26 mouse cellular contexts compared by ENCODE assay signal in the genomic region with DNA sequence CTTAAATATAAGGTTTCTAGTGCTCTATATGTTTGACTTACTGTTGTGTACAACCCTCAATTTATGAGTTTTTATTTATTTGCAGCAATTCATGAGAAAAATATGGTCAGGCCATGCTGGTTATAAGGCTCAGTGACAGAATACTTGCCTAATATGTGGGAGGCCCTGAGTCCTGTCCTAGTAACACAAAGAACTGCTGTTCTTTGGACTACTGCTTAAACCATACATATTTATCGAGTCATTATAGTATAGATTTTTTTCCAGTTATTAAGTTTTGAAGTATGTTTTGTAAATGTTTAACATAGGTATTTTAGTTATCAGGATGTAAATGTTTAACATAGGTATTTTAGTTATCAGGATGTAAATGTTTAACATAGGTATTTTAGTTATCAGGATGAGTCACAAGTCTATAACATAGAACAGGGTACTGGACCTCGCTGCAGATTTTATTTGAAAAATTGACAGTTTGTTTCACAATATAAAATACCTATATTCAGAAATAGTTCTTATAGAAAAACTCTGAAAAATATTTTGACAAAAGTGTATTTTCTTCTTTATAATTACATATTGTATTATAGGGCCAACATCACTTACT.
"Had no signal": no experiment of that assay in that cellular context is flagged by ENCODE, and none has a peak within 500 bp of the region (broad histone marks: within the 10 kb centered on the region; RNA-seq: fewer than 3 reads in every experiment).

No protein-coding gene starts in this region.

- DNase-seq: forebrain, postnatal 0 days; gastrocnemius, postnatal 14 days; gastrocnemius, postnatal 36 days; heart, adult 11 months; heart, adult 2 months; heart, postnatal 14 days; heart, postnatal 36 days; kidney, adult 11 months; kidney, adult 2 months; kidney, adult 9 months; kidney, postnatal 14 days; kidney, postnatal 36 days; layer of hippocampus, adult 9-11 months; layer of hippocampus, postnatal 36 days had no signal

- H3K4me2 ChIP-seq: heart, embryonic 11.5 days; heart, embryonic 13.5 days; heart, embryonic 15.5 days; hindbrain, embryonic 13.5 days; hindbrain, embryonic 15.5 days; kidney, embryonic 15.5 days; limb, embryonic 13.5 days; limb, embryonic 15.5 days; liver, embryonic 12.5 days had no signal

- H3K27me3 ChIP-seq: heart, embryonic 13.5 days; heart, embryonic 15.5 days; hindbrain, embryonic 13.5 days; hindbrain, embryonic 15.5 days; kidney, embryonic 15.5 days; limb, embryonic 13.5 days; limb, embryonic 15.5 days; liver, embryonic 12.5 days had no signal

- H3K9ac ChIP-seq: forebrain, postnatal 0 days; heart, embryonic 13.5 days; heart, embryonic 15.5 days; hindbrain, embryonic 13.5 days; hindbrain, embryonic 15.5 days; kidney, embryonic 15.5 days; limb, embryonic 13.5 days; limb, embryonic 15.5 days; liver, embryonic 12.5 days had no signal

- H3K9me3 ChIP-seq: heart, embryonic 13.5 days; heart, embryonic 15.5 days; hindbrain, embryonic 13.5 days; hindbrain, embryonic 15.5 days; kidney, embryonic 15.5 days; limb, embryonic 13.5 days; limb, embryonic 15.5 days; liver, embryonic 12.5 days had no signal

- H3K4me3 ChIP-seq: heart, adult 2 months; heart, embryonic 13.5 days; heart, embryonic 15.5 days; hindbrain, embryonic 13.5 days; hindbrain, embryonic 15.5 days; kidney, embryonic 15.5 days; left cerebral cortex, adult 2 months; limb, embryonic 13.5 days; limb, embryonic 15.5 days; liver, embryonic 12.5 days had no signal

- H3K4me1 ChIP-seq: heart, embryonic 15.5 days; hindbrain, embryonic 13.5 days; hindbrain, embryonic 15.5 days; kidney, embryonic 15.5 days; limb, embryonic 13.5 days; limb, embryonic 15.5 days; liver, embryonic 12.5 days had no signal

- ATAC-seq: forebrain, postnatal 0 days; hindbrain, postnatal 0 days; liver, embryonic 12.5 days had no signal

- H3K36me3 ChIP-seq: heart, embryonic 13.5 days; heart, embryonic 15.5 days; hindbrain, embryonic 13.5 days; hindbrain, embryonic 15.5 days; kidney, embryonic 15.5 days; limb, embryonic 13.5 days; limb, embryonic 15.5 days; liver, embryonic 12.5 days had no signal

- H3K27ac ChIP-seq: heart, adult 2 months; heart, embryonic 13.5 days; heart, embryonic 15.5 days; hindbrain, embryonic 13.5 days; hindbrain, embryonic 15.5 days; hindbrain, postnatal 0 days; kidney, embryonic 15.5 days; kidney, postnatal 0 days; left cerebral cortex, adult 2 months; limb, embryonic 13.5 days; limb, embryonic 15.5 days; liver, embryonic 12.5 days had no signal
